In the genomic region with DNA sequence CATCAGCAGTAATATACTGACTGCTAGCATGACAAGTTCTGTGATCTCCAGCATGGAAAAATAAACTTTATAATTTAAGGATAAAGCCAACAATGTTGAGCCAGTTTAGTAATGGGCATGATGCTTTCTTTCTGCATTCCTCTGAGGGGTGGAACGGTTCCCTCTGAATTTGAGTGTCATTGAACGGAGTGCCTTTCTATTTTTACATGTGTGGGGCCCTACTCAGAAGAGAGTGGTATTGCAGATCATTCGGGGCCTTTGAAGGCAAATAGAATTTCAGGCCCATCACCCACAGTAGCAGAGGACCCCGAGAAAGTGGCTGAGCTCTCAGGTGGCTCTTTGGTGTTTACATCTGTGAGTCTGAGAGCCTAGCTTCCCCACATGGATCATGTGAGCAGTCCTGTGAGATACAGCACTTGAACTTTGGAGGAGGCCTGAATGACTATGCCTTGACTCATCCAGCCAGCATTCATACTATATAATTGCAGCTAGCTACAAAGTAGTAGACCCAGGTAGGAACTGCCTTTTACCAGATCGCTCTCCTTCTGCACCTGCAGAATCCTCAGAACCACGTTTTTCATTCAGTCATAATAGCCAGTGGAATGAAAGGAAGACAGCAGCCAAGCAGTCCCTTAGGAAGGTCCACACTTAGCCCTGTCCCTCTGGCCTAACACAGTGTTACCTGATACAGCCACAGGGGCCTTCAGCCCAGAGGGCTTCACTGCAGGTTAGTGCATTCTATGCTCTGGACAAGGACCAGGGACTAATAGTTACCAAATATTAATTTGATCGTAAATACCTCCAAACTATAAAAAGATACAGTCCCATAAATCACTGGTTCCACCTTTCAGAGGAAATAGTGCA, we compare ENCODE assay signal across 22 mouse cellular contexts.
DNase-seq lines count a peak whose midpoint lies in the region; ATAC-seq and TF ChIP-seq lines count a peak whose summit lies in the region.
"Had no signal": no experiment of that assay in that cellular context is flagged by ENCODE, and none has a peak within 500 bp of the region (broad histone marks: within the 10 kb centered on the region; RNA-seq: fewer than 3 reads in every experiment).

No protein-coding gene starts in this region.

- peak overlapping the region; percentile 43; the same call in 1 of the 2 replicates for H3K27ac ChIP-seq in layer of hippocampus, adult 2 months
- H3K27ac ChIP-seq: embryonic facial prominence, embryonic 15.5 days; forebrain, embryonic 13.5 days; hindbrain, embryonic 15.5 days; limb, embryonic 12.5 days; liver, embryonic 13.5 days; midbrain, embryonic 15.5 days; stomach, embryonic 15.5 days had no signal

- intact Hi-C loops in heart, postnatal 10 days (cut with DNase I): loop anchor here (5.0 kb wide), 1 partner anchor 143 kb away; no protein-coding TSS in a partner anchor

- ATAC-seq in erythroblast, adult 5-6 weeks (replicated peaks; ENCODE audit: low FRiP score, poor library complexity, severe bottlenecking): no peak
- ATAC-seq: forebrain, embryonic 13.5 days; midbrain, embryonic 15.5 days had no signal

- H3K4me3 ChIP-seq in layer of hippocampus, adult 2 months: no peak overlapping the region
- H3K4me3 ChIP-seq: embryonic facial prominence, embryonic 15.5 days; forebrain, embryonic 13.5 days; hindbrain, embryonic 15.5 days; limb, embryonic 12.5 days; liver, embryonic 13.5 days; midbrain, embryonic 15.5 days; stomach, embryonic 15.5 days had no signal

- TF ChIP-seq CTCF in layer of hippocampus, adult 2 months (conservative IDR thresholded peaks at IDR 0.05): no peak

- DNase-seq in heart, adult 18-20 months: peak; percentile 6 to 30
- no peak for DNase-seq in heart, adult 9 months (ENCODE audit: low spot score in 2 of 2)
- no peak for DNase-seq in layer of hippocampus, adult 2 months (ENCODE audit: low spot score in 2 of 2)
- DNase-seq in layer of hippocampus, postnatal 36 days: no peak
- peak; percentile 72 for DNase-seq in 3T3-L1 (ENCODE audit: low read depth, low spot score)
- DNase-seq in heart, postnatal 10 days: peak; percentile 21 to 38
- DNase-seq in thymus, postnatal 14 days: no peak
- DNase-seq: adrenal gland, postnatal 25 days; B cell, adult 2 months; cerebellum, adult 2 months; kidney, adult 2 months; kidney, postnatal 14 days; layer of hippocampus, adult 9-11 months; liver, embryonic 13.5 days; right cerebral cortex, adult 18-20 months had no signal

Comparison
In these comparisons a context has a peak if more than half of its experiments do, and no peak if none do; other contexts are left out.
1. DNase-seq: peak in heart, adult 18-20 months (2 of 2), 3T3-L1 (single experiment) and heart, postnatal 10 days (2 of 2); none in heart, adult 9 months (0 of 2), layer of hippocampus, adult 2 months (0 of 2), layer of hippocampus, postnatal 36 days (0 of 2) and thymus, postnatal 14 days (single experiment).